Mouse (Mus musculus): Measurements from ENCODE around the gene Cldn16. TPM values are rescaled to one million over a fixed set of nuclear protein-coding genes. Genes with fewer than 3 reads are reported as not detected.

Gene Cldn16
- polyA plus RNA-seq, 1 experiment, result not detected

GRCm38 (mm10) chr16:26525832-26526231 lies 62.9 kb downstream of the Cldn16 start:
- no peaks in the 10 kb centered on the region for H3K79me3 ChIP-seq (ENCODE audit: low read depth)
- no peaks in the 10 kb centered on the region for H3K27me3 ChIP-seq (ENCODE audit: control insufficient read depth, insufficient read depth, insufficient read length)
- no peak overlapping the region for H3ac ChIP-seq (ENCODE audit: control insufficient read depth, insufficient read length, low read depth)
- H3K4me3 ChIP-seq (ENCODE audit: insufficient read depth, poor library complexity, severe bottlenecking), result no peak overlapping the region
- H3K79me2 ChIP-seq (ENCODE audit: control insufficient read depth, insufficient read depth), result no peaks in the 10 kb centered on the region
- TF ChIP-seq USF1 (IDR thresholded peaks at IDR 0.05; ENCODE audit: low read depth) (no peak), MYOG (IDR thresholded peaks at IDR 0.05; ENCODE audit: control insufficient read depth, extremely low read depth, insufficient read length) (no peak)
- no peaks in the 10 kb centered on the region for H3K36me3 ChIP-seq (ENCODE audit: control insufficient read depth, insufficient read depth)

- Histone ChIP-seq H3ac (ENCODE audit: control insufficient read depth, insufficient read length, low read depth) (no peak within 1 kb of the TSS), H3K27me3 (ENCODE audit: control insufficient read depth, insufficient read depth, insufficient read length) (no peaks in the 10 kb centered on the region), H3K4me3 (ENCODE audit: insufficient read depth, poor library complexity, severe bottlenecking) (no peak within 1 kb of the TSS), H3K79me2 (ENCODE audit: control insufficient read depth, insufficient read depth) (no peaks in the 10 kb centered on the region), H3K79me3 (ENCODE audit: low read depth) (no peaks in the 10 kb centered on the region), H3K36me3 (ENCODE audit: control insufficient read depth, insufficient read depth) (no peaks in the 10 kb centered on the region)
- TF ChIP-seq FOSL1 (IDR thresholded peaks at IDR 0.05; ENCODE audit: insufficient read depth, low read length, poor library complexity, severe bottlenecking), result no peak
- no peak for TF ChIP-seq MYOG (IDR thresholded peaks at IDR 0.05; ENCODE audit: control insufficient read depth, extremely low read depth, insufficient read length)
- no peak for TF ChIP-seq CEBPB (IDR thresholded peaks at IDR 0.05; ENCODE audit: low read depth)
- no peak for TF ChIP-seq MAX (IDR thresholded peaks at IDR 0.05)
- no peak for TF ChIP-seq MYOD1 (IDR thresholded peaks at IDR 0.05; ENCODE audit: control insufficient read depth, insufficient read length, low read depth)
- TF ChIP-seq CTCF (IDR thresholded peaks at IDR 0.05; ENCODE audit: control insufficient read depth, insufficient read depth, insufficient read length), result no peak
- no peak for TF ChIP-seq USF1 (IDR thresholded peaks at IDR 0.05; ENCODE audit: low read depth)
Measured at GRCm38 (mm10) chr16:26526669-26527068, 63.7 kb downstream of the Cldn16 start, which contains the start of gene Tmem207. TSS of gene Tmem207 (minus strand) at chr16:26526769.

GRCm38 (mm10) chr16:26527931-26528666 lies 65.2 kb downstream of the Cldn16 start:
- H3K4me3 ChIP-seq (ENCODE audit: insufficient read depth, poor library complexity, severe bottlenecking), result no peak overlapping the region
- no peaks in the 10 kb centered on the region for H3K27me3 ChIP-seq (ENCODE audit: control insufficient read depth, insufficient read depth, insufficient read length)
- no peaks in the 10 kb centered on the region for H3K36me3 ChIP-seq (ENCODE audit: control insufficient read depth, insufficient read depth)
- no peaks in the 10 kb centered on the region for H3K79me3 ChIP-seq (ENCODE audit: low read depth)
- TF ChIP-seq USF1 (IDR thresholded peaks at IDR 0.05; ENCODE audit: low read depth) (no peak), FOSL1 (IDR thresholded peaks at IDR 0.05; ENCODE audit: insufficient read depth, low read length, poor library complexity, severe bottlenecking) (no peak), MYOD1 (IDR thresholded peaks at IDR 0.05; ENCODE audit: control insufficient read depth, insufficient read length, low read depth) (no peak), CEBPB (IDR thresholded peaks at IDR 0.05; ENCODE audit: low read depth) (no peak), MYOG (IDR thresholded peaks at IDR 0.05; ENCODE audit: control insufficient read depth, extremely low read depth, insufficient read length) (no peak), MAX (IDR thresholded peaks at IDR 0.05) (no peak), CTCF (IDR thresholded peaks at IDR 0.05; ENCODE audit: control insufficient read depth, insufficient read depth, insufficient read length) (no peak)
- H3K79me2 ChIP-seq (ENCODE audit: control insufficient read depth, insufficient read depth), result no peaks in the 10 kb centered on the region
- H3ac ChIP-seq (ENCODE audit: control insufficient read depth, insufficient read length, low read depth), result no peak overlapping the region

GRCm38 (mm10) chr16:26530451-26530850 lies 67.5 kb downstream of the Cldn16 start:
- TF ChIP-seq CEBPB (IDR thresholded peaks at IDR 0.05; ENCODE audit: low read depth) (no peak), FOSL1 (IDR thresholded peaks at IDR 0.05; ENCODE audit: insufficient read depth, low read length, poor library complexity, severe bottlenecking) (no peak), MAX (IDR thresholded peaks at IDR 0.05) (no peak), CTCF (IDR thresholded peaks at IDR 0.05; ENCODE audit: control insufficient read depth, insufficient read depth, insufficient read length) (no peak), MYOG (IDR thresholded peaks at IDR 0.05; ENCODE audit: control insufficient read depth, extremely low read depth, insufficient read length) (no peak), USF1 (IDR thresholded peaks at IDR 0.05; ENCODE audit: low read depth) (no peak), MYOD1 (IDR thresholded peaks at IDR 0.05; ENCODE audit: control insufficient read depth, insufficient read length, low read depth) (no peak)
- Histone ChIP-seq H3K4me3 (ENCODE audit: insufficient read depth, poor library complexity, severe bottlenecking) (no peak overlapping the region), H3K27me3 (ENCODE audit: control insufficient read depth, insufficient read depth, insufficient read length) (no peaks in the 10 kb centered on the region), H3K79me3 (ENCODE audit: low read depth) (no peaks in the 10 kb centered on the region), H3K79me2 (ENCODE audit: control insufficient read depth, insufficient read depth) (no peaks in the 10 kb centered on the region), H3K36me3 (ENCODE audit: control insufficient read depth, insufficient read depth) (no peaks in the 10 kb centered on the region), H3ac (ENCODE audit: control insufficient read depth, insufficient read length, low read depth) (no peak overlapping the region)

- H3K79me2 ChIP-seq (ENCODE audit: control insufficient read depth, insufficient read depth), result no peaks in the 10 kb centered on the region
- H3K27me3 ChIP-seq (ENCODE audit: control insufficient read depth, insufficient read depth, insufficient read length), result no peaks in the 10 kb centered on the region
- no peak overlapping the region for H3K4me3 ChIP-seq (ENCODE audit: insufficient read depth, poor library complexity, severe bottlenecking)
- no peaks in the 10 kb centered on the region for H3K79me3 ChIP-seq (ENCODE audit: low read depth)
- no peaks in the 10 kb centered on the region for H3K36me3 ChIP-seq (ENCODE audit: control insufficient read depth, insufficient read depth)
- no peak for TF ChIP-seq FOSL1 (IDR thresholded peaks at IDR 0.05; ENCODE audit: insufficient read depth, low read length, poor library complexity, severe bottlenecking)
- no peak for TF ChIP-seq MYOD1 (IDR thresholded peaks at IDR 0.05; ENCODE audit: control insufficient read depth, insufficient read length, low read depth)
- TF ChIP-seq USF1 (IDR thresholded peaks at IDR 0.05; ENCODE audit: low read depth), result no peak
- TF ChIP-seq CEBPB (IDR thresholded peaks at IDR 0.05; ENCODE audit: low read depth), result no peak
- no peak for TF ChIP-seq MAX (IDR thresholded peaks at IDR 0.05)
- TF ChIP-seq MYOG (IDR thresholded peaks at IDR 0.05; ENCODE audit: control insufficient read depth, extremely low read depth, insufficient read length), result no peak
- no peak for TF ChIP-seq CTCF (IDR thresholded peaks at IDR 0.05; ENCODE audit: control insufficient read depth, insufficient read depth, insufficient read length)
- H3ac ChIP-seq (ENCODE audit: control insufficient read depth, insufficient read length, low read depth), result no peak overlapping the region
Measured at GRCm38 (mm10) chr16:26532287-26532686, 69.4 kb downstream of the Cldn16 start.

Other genes starting within 250 kb of the Cldn16 start
- gene Cldn1, start 91.3 kb upstream of the Cldn16 start, polyA plus RNA-seq (2012; fragmentation: generic; extraction: Trizol), result 0.11 TPM
- not detected for gene Tmem207, start 63.6 kb downstream of the Cldn16 start, polyA plus RNA-seq (2012; fragmentation: generic; extraction: Trizol)
- 1.5 TPM for gene Il1rap, start 118.6 kb downstream of the Cldn16 start, polyA plus RNA-seq (2012; fragmentation: generic; extraction: Trizol)

All from C2C12 (cell line).